ENCODE assay signal across 27 mouse cellular contexts in genomic region chr17:36017046-36017445, GRCm38 (mm10). TPM values are rescaled to one million over a fixed set of nuclear protein-coding genes. Genes with fewer than 3 reads are reported as not detected.
DNase-seq lines count a peak whose midpoint lies in the region; ATAC-seq and TF ChIP-seq lines count a peak whose summit lies in the region.
"Had no signal": no experiment of that assay in that cellular context is flagged by ENCODE, and none has a peak within 500 bp of the region (broad histone marks: within the 10 kb centered on the region; RNA-seq: fewer than 3 reads in every experiment).

No protein-coding gene starts in this region.

- no peak for ATAC-seq in megakaryocyte, adult 5-6 weeks (ENCODE audit: poor library complexity, severe bottlenecking)
- ATAC-seq: forebrain, embryonic 14.5 days; intestine, embryonic 15.5 days had no signal

- TF ChIP-seq POLR2A in MEL (IDR thresholded peaks at IDR 0.05; ENCODE audit: control insufficient read depth in 1 of 2, insufficient read depth in 1 of 2, low read depth in 1 of 2, low read length in 2 of 2, poor library complexity in 1 of 2), result no peak

- H3K27me3 ChIP-seq in megakaryocyte, embryonic 14.5 days (replicated peaks), result no peaks in the 10 kb centered on the region
- H3K27me3 ChIP-seq in MEL (ENCODE audit: control insufficient read depth in 1 of 2, insufficient read depth in 2 of 2, low read length in 2 of 2), result no peaks in the 10 kb centered on the region
- H3K27me3 ChIP-seq: embryonic facial prominence, embryonic 12.5 days; intestine, embryonic 15.5 days had no signal

- H3K79me2 ChIP-seq in MEL (ENCODE audit: control insufficient read depth, insufficient read depth, low read length, poor library complexity), result peaks cover 62% of the 10 kb centered on the region

- H3K9ac ChIP-seq in MEL (ENCODE audit: control insufficient read depth, low read depth, low read length, poor library complexity, severe bottlenecking), result no peak overlapping the region
- H3K9ac ChIP-seq: embryonic facial prominence, embryonic 12.5 days; hindbrain, embryonic 14.5 days; intestine, embryonic 15.5 days had no signal

- peaks cover 50% of the 10 kb centered on the region for H3K4me1 ChIP-seq in megakaryocyte, embryonic 14.5 days
- H3K4me1 ChIP-seq in MEL (ENCODE audit: control insufficient read depth in 1 of 2, insufficient read depth in 2 of 2, low read length in 2 of 2), result peaks cover 8 to 40% of the 10 kb centered on the region in 2 experiments

- H3K36me3 ChIP-seq in megakaryocyte, embryonic 14.5 days (replicated peaks; ENCODE audit: low read length), result peaks cover 38% of the 10 kb centered on the region
- H3K36me3 ChIP-seq in MEL (ENCODE audit: control insufficient read depth in 1 of 2, insufficient read depth in 2 of 2, low read length in 2 of 2), result peaks cover 15 to 40% of the 10 kb centered on the region in 2 experiments

- H3K9me3 ChIP-seq in megakaryocyte, embryonic 14.5 days, result no peaks in the 10 kb centered on the region
- H3K9me3 ChIP-seq in MEL (replicated peaks; ENCODE audit: insufficient read depth, low read length), result no peaks in the 10 kb centered on the region
- H3K9me3 ChIP-seq: embryonic facial prominence, embryonic 12.5 days; intestine, embryonic 15.5 days had no signal

- TF ChIP-seq EP300 in MEL (IDR thresholded peaks at IDR 0.05; ENCODE audit: low read depth in 1 of 2, low read length in 2 of 2), result no peak

- 0 out of 2 replicates have a peak overlapping the region, but pooled peaks have one; percentile 14 for H3K27ac ChIP-seq in layer of hippocampus, adult 2 months
- peak overlapping the region; percentile 11; the same call in 1 of the 2 replicates for H3K27ac ChIP-seq in MEL (ENCODE audit: control insufficient read depth, low read depth, low read length)
- H3K27ac ChIP-seq: embryonic facial prominence, embryonic 12.5 days; forebrain, embryonic 10.5 days; hindbrain, embryonic 10.5 days; hindbrain, embryonic 14.5 days; intestine, embryonic 15.5 days had no signal

- no peak for TF ChIP-seq CTCF in layer of hippocampus, adult 2 months (conservative IDR thresholded peaks at IDR 0.05)
- no peak for TF ChIP-seq CTCF in MEL (IDR thresholded peaks at IDR 0.05 in 2 of 3, conservative IDR thresholded peaks at IDR 0.05 in 1 of 3; ENCODE audit: control insufficient read depth in 1 of 3, insufficient read depth in 1 of 3, low read depth in 2 of 3, low read length in 3 of 3, poor library complexity in 1 of 3, severe bottlenecking in 1 of 3)

- peak; percentile 26 to 48 for DNase-seq in cerebellum, postnatal 25 days
- DNase-seq in cerebellum, adult 8-10 months, result no peak
- DNase-seq in layer of hippocampus, adult 2 months (ENCODE audit: low spot score in 2 of 2), result no peak
- DNase-seq in layer of hippocampus, adult 9-11 months, result no peak
- peak; percentile 48 for DNase-seq in MEL (ENCODE audit: low read depth, low spot score)
- no peak for DNase-seq in adrenal gland, postnatal 25 days
- DNase-seq: adrenal gland, postnatal 14 days; cerebellum, postnatal 10 days; embryo, embryonic 11 days; gastrocnemius, postnatal 10 days; heart, adult 18-20 months; kidney, adult 18-20 months had no signal

- no peak for TF ChIP-seq RAD21 in MEL (IDR thresholded peaks at IDR 0.05; ENCODE audit: low read depth, low read length)

- no peak overlapping the region for H3K4me3 ChIP-seq in layer of hippocampus, adult 2 months
- peak overlapping the region; percentile 85 for H3K4me3 ChIP-seq in megakaryocyte, embryonic 14.5 days (replicated peaks)
- H3K4me3 ChIP-seq in MEL (ENCODE audit: control insufficient read depth in 1 of 2, insufficient read depth in 1 of 2, low read depth in 2 of 2, low read length in 2 of 2), result no peak overlapping the region
- H3K4me3 ChIP-seq: embryonic facial prominence, embryonic 12.5 days; forebrain, embryonic 10.5 days; hindbrain, embryonic 10.5 days; intestine, embryonic 15.5 days had no signal

TF ChIP-seq in MEL, 35 proteins besides CTCF, POLR2A, EP300 and RAD21:
- 0 out of 2 replicates have a peak, but pooled peaks have one; percentile 19 for TF ChIP-seq MXI1 (IDR thresholded peaks at IDR 0.05; ENCODE audit: low read depth, low read length)
- no peak for TF ChIP-seq ZNF384 (IDR thresholded peaks at IDR 0.05; ENCODE audit: low read depth, low read length)
- TF ChIP-seq ZKSCAN1 (IDR thresholded peaks at IDR 0.05; ENCODE audit: low read depth, low read length), result no peak

RNA-seq across cellular contexts. Expression of gene H2-T24, which starts 3.3 kb away (rescaled TPM):
- 1 to 10 TPM; 1.7 to 2.4 TPM for total RNA-seq in layer of hippocampus, adult 2 months (2021)
- polyA plus RNA-seq in megakaryocyte, embryonic 14.5 days (2012; ENCODE audit: insufficient read depth, low replicate concordance), result 3.9 TPM in 1 of 2 replicates, not detected in the other
- 19.5 and 20.8 TPM in 2 replicates for total RNA-seq in megakaryocyte, adult 5-6 weeks (2015)
- total RNA-seq in megakaryocyte, adult 5-6 weeks (2017), result 85.4 and 88.2 TPM in 2 replicates
- 25.4 and 25.9 TPM in 2 replicates for total RNA-seq in MEL (2012; rRNA removed)
- 10 to 100 TPM in 1 of 2 experiments, not detected in 1; 14.1 TPM for polyA plus RNA-seq in MEL (2012; ENCODE audit: insufficient read depth in 1 of 2, insufficient read length in 2 of 2, low read depth in 1 of 2, low replicate concordance in 2 of 2, missing spikeins in 1 of 2)
- 4.6 and 6.4 TPM in 2 replicates for total RNA-seq in adrenal gland, postnatal 25 days (2021)

RNA-seq across cellular contexts. Expression of gene H2-T23, which starts 15.6 kb away (rescaled TPM):
- total RNA-seq in layer of hippocampus, adult 2 months (2021), result 1 to 10 TPM; 5.2 to 6.0 TPM
- polyA plus RNA-seq in megakaryocyte, embryonic 14.5 days (2012; ENCODE audit: insufficient read depth, low replicate concordance), result 13.8 and 44.0 TPM in 2 replicates
- total RNA-seq in megakaryocyte, adult 5-6 weeks (2015), result 211 and 216 TPM in 2 replicates
- total RNA-seq in megakaryocyte, adult 5-6 weeks (2017), result 185 and 224 TPM in 2 replicates
- total RNA-seq in MEL (2012; rRNA removed), result 18.3 and 20.3 TPM in 2 replicates
- 10 to 100 TPM in 1 of 2 experiments, not detected in 1; 12.2 TPM for polyA plus RNA-seq in MEL (2012; ENCODE audit: insufficient read depth in 1 of 2, insufficient read length in 2 of 2, low read depth in 1 of 2, low replicate concordance in 2 of 2, missing spikeins in 1 of 2)
- total RNA-seq in adrenal gland, postnatal 25 days (2021), result 30.5 and 46.6 TPM in 2 replicates

RNA-seq across cellular contexts. Expression of gene H2-T22, which starts 25.5 kb away (rescaled TPM):
- 10 to 100 TPM in 1 of 2 experiments, 1 to 10 TPM in 1; 9.1 to 10.3 TPM for total RNA-seq in layer of hippocampus, adult 2 months (2021)
- 6.2 TPM in 1 of 2 replicates, not detected in the other for polyA plus RNA-seq in megakaryocyte, embryonic 14.5 days (2012; ENCODE audit: insufficient read depth, low replicate concordance)
- total RNA-seq in megakaryocyte, adult 5-6 weeks (2015), result 43.2 and 44.4 TPM in 2 replicates
- total RNA-seq in megakaryocyte, adult 5-6 weeks (2017), result 51.9 and 56.1 TPM in 2 replicates
- total RNA-seq in MEL (2012; rRNA removed), result 22.5 and 27.0 TPM in 2 replicates
- polyA plus RNA-seq in MEL (2012; ENCODE audit: insufficient read depth in 1 of 2, insufficient read length in 2 of 2, low read depth in 1 of 2, low replicate concordance in 2 of 2, missing spikeins in 1 of 2), result 10 to 100 TPM in 1 of 2 experiments, not detected in 1; 45.5 TPM
- total RNA-seq in adrenal gland, postnatal 25 days (2021), result 21.7 and 29.6 TPM in 2 replicates

RNA-seq across cellular contexts. Expression of gene Gm6034, which starts 25.7 kb away (rescaled TPM):
- not detected for total RNA-seq in layer of hippocampus, adult 2 months (2021)
- polyA plus RNA-seq in megakaryocyte, embryonic 14.5 days (2012; ENCODE audit: insufficient read depth, low replicate concordance), result 0.25 TPM in 1 of 2 replicates, not detected in the other
- total RNA-seq in megakaryocyte, adult 5-6 weeks (2015), result not detected in 2 replicates
- total RNA-seq in megakaryocyte, adult 5-6 weeks (2017), result not detected in 2 replicates
- total RNA-seq in MEL (2012; rRNA removed), result not detected in 2 replicates
- polyA plus RNA-seq in MEL (2012; ENCODE audit: insufficient read depth in 1 of 2, insufficient read length in 2 of 2, low read depth in 1 of 2, low replicate concordance in 2 of 2, missing spikeins in 1 of 2), result under 1 TPM in 1 of 2 experiments, not detected in 1; 0.11 TPM
- not detected in 2 replicates for total RNA-seq in adrenal gland, postnatal 25 days (2021)
- total RNA-seq: adrenal gland, adult 18-20 months; adrenal gland, postnatal 14 days; common myeloid progenitor, adult 5-6 weeks; G1E; gastrocnemius, postnatal 4 days; heart, adult 18-20 months; heart, postnatal 25 days had no signal
- polyA plus RNA-seq: embryonic facial prominence, embryonic 12.5 days; forebrain, embryonic 10.5 days; forebrain, embryonic 14.5 days; G1E; heart, embryonic 11.5 days; heart, embryonic 16.5 days; hindbrain, embryonic 10.5 days; hindbrain, embryonic 14.5 days had no signal

RNA-seq across cellular contexts. Expression of gene Prr3, which starts 37.0 kb away (rescaled TPM):
- 10 to 100 TPM; 45.8 to 50.7 TPM for total RNA-seq in layer of hippocampus, adult 2 months (2021)
- 11.4 and 13.7 TPM in 2 replicates for polyA plus RNA-seq in megakaryocyte, embryonic 14.5 days (2012; ENCODE audit: insufficient read depth, low replicate concordance)
- total RNA-seq in megakaryocyte, adult 5-6 weeks (2015), result 7.5 and 8.9 TPM in 2 replicates
- 2.8 and 8.5 TPM in 2 replicates for total RNA-seq in megakaryocyte, adult 5-6 weeks (2017)
- total RNA-seq in MEL (2012; rRNA removed), result 12.2 and 13.8 TPM in 2 replicates
- 10 to 100 TPM in 1 of 2 experiments, not detected in 1; 48.1 TPM for polyA plus RNA-seq in MEL (2012; ENCODE audit: insufficient read depth in 1 of 2, insufficient read length in 2 of 2, low read depth in 1 of 2, low replicate concordance in 2 of 2, missing spikeins in 1 of 2)
- 26.8 and 27.8 TPM in 2 replicates for total RNA-seq in adrenal gland, postnatal 25 days (2021)

Comparison
In these comparisons a context has a peak if more than half of its experiments do, and no peak if none do; other contexts are left out.
1. DNase-seq: peak in cerebellum, postnatal 25 days (2 of 2) and MEL (single experiment); none in cerebellum, adult 8-10 months (single experiment), layer of hippocampus, adult 2 months (0 of 2), layer of hippocampus, adult 9-11 months (single experiment) and adrenal gland, postnatal 25 days (single experiment).